Mouse (Mus musculus): Measurements from ENCODE around the gene Mturn. TPM values are rescaled to one million over a fixed set of nuclear protein-coding genes. Genes with fewer than 3 reads are reported as not detected.

Gene Mturn
- polyA plus RNA-seq, 1 experiment from 2014 or later = 2.5 TPM

GRCm38 (mm10) chr6:54685716-54686395 lies 4.4 kb downstream of the Mturn start:
- H3K4me2 ChIP-seq (replicated peaks; ENCODE audit: low read depth) = no peak overlapping the region
- ATAC-seq = no peak
- no peak overlapping the region for H3K9ac ChIP-seq (ENCODE audit: low read depth, low read length)
- H3K27ac ChIP-seq (ENCODE audit: low read depth, low read length) = no peak overlapping the region
- no peaks in the 10 kb centered on the region for H3K4me1 ChIP-seq (replicated peaks; ENCODE audit: control insufficient read depth, insufficient read depth, low read length)
- 52% methylated on average over 14 of the region's 14 CpGs for WGBS
- H3K9me3 ChIP-seq (ENCODE audit: control insufficient read depth) = no peaks in the 10 kb centered on the region
- H3K4me3 ChIP-seq (ENCODE audit: low read depth, low read length) = no peak overlapping the region
- no peak for TF ChIP-seq CTCF (IDR thresholded peaks at IDR 0.05; ENCODE audit: low read depth)
- H3K36me3 ChIP-seq (ENCODE audit: control insufficient read depth, insufficient read depth) = no peaks in the 10 kb centered on the region
- no peaks in the 10 kb centered on the region for H3K27me3 ChIP-seq (replicated peaks; ENCODE audit: control insufficient read depth, insufficient read depth, low read length)

- 91% methylated on average over 21 of the region's 21 CpGs for WGBS
- Histone ChIP-seq H3K9ac (ENCODE audit: low read depth, low read length) (no peak overlapping the region), H3K4me1 (replicated peaks; ENCODE audit: control insufficient read depth, insufficient read depth, low read length) (no peaks in the 10 kb centered on the region), H3K9me3 (ENCODE audit: control insufficient read depth) (no peaks in the 10 kb centered on the region), H3K4me2 (replicated peaks; ENCODE audit: low read depth) (no peak overlapping the region), H3K4me3 (ENCODE audit: low read depth, low read length) (no peak overlapping the region), H3K27me3 (replicated peaks; ENCODE audit: control insufficient read depth, insufficient read depth, low read length) (no peaks in the 10 kb centered on the region), H3K27ac (ENCODE audit: low read depth, low read length) (no peak overlapping the region), H3K36me3 (ENCODE audit: control insufficient read depth, insufficient read depth) (no peaks in the 10 kb centered on the region)
- no peak for ATAC-seq
- no peak for TF ChIP-seq CTCF (IDR thresholded peaks at IDR 0.05; ENCODE audit: low read depth)
These were observed 5.7 kb downstream of the Mturn start for GRCm38 (mm10) chr6:54686946-54687737.

GRCm38 (mm10) chr6:54688467-54689323 lies 7.3 kb downstream of the Mturn start:
- no peak overlapping the region for H3K4me3 ChIP-seq (ENCODE audit: low read depth, low read length)
- 78% methylated on average over 18 of the region's 18 CpGs for WGBS
- no peak for ATAC-seq

GRCm38 (mm10) chr6:54689686-54690085 lies 8.3 kb downstream of the Mturn start:
- no peak overlapping the region for H3K27ac ChIP-seq (ENCODE audit: low read depth, low read length)
- no peaks in the 10 kb centered on the region for H3K36me3 ChIP-seq (ENCODE audit: control insufficient read depth, insufficient read depth)
- no peak overlapping the region for H3K4me3 ChIP-seq (ENCODE audit: low read depth, low read length)
- 84% methylated on average over 7 of the region's 7 CpGs for WGBS
- H3K9me3 ChIP-seq (ENCODE audit: control insufficient read depth) = no peaks in the 10 kb centered on the region
- no peak for ATAC-seq
- H3K9ac ChIP-seq (ENCODE audit: low read depth, low read length) = no peak overlapping the region
- H3K27me3 ChIP-seq (replicated peaks; ENCODE audit: control insufficient read depth, insufficient read depth, low read length) = no peaks in the 10 kb centered on the region
- TF ChIP-seq CTCF (IDR thresholded peaks at IDR 0.05; ENCODE audit: low read depth) = no peak
- H3K4me1 ChIP-seq (replicated peaks; ENCODE audit: control insufficient read depth, insufficient read depth, low read length) = no peaks in the 10 kb centered on the region
- H3K4me2 ChIP-seq (replicated peaks; ENCODE audit: low read depth) = no peak overlapping the region

More at GRCm38 (mm10) chr6:54688467-54689323, 7.3 kb downstream of the Mturn start:
- Histone ChIP-seq H3K4me1 (replicated peaks; ENCODE audit: control insufficient read depth, insufficient read depth, low read length) (no peaks in the 10 kb centered on the region), H3K27me3 (replicated peaks; ENCODE audit: control insufficient read depth, insufficient read depth, low read length) (no peaks in the 10 kb centered on the region), H3K4me2 (replicated peaks; ENCODE audit: low read depth) (no peak overlapping the region), H3K36me3 (ENCODE audit: control insufficient read depth, insufficient read depth) (no peaks in the 10 kb centered on the region), H3K9me3 (ENCODE audit: control insufficient read depth) (no peaks in the 10 kb centered on the region), H3K9ac (ENCODE audit: low read depth, low read length) (no peak overlapping the region), H3K27ac (ENCODE audit: low read depth, low read length) (no peak overlapping the region)
- TF ChIP-seq CTCF (IDR thresholded peaks at IDR 0.05; ENCODE audit: low read depth) = no peak

GRCm38 (mm10) chr6:54690838-54691237 lies 9.4 kb downstream of the Mturn start:
- Histone ChIP-seq H3K4me3 (ENCODE audit: low read depth, low read length) (no peak overlapping the region), H3K4me1 (replicated peaks; ENCODE audit: control insufficient read depth, insufficient read depth, low read length) (no peaks in the 10 kb centered on the region), H3K9ac (ENCODE audit: low read depth, low read length) (no peak overlapping the region), H3K27me3 (replicated peaks; ENCODE audit: control insufficient read depth, insufficient read depth, low read length) (no peaks in the 10 kb centered on the region), H3K27ac (ENCODE audit: low read depth, low read length) (no peak overlapping the region), H3K4me2 (replicated peaks; ENCODE audit: low read depth) (no peak overlapping the region), H3K36me3 (ENCODE audit: control insufficient read depth, insufficient read depth) (no peaks in the 10 kb centered on the region), H3K9me3 (ENCODE audit: control insufficient read depth) (no peaks in the 10 kb centered on the region)
- TF ChIP-seq CTCF (IDR thresholded peaks at IDR 0.05; ENCODE audit: low read depth) = no peak
- 84% methylated on average over 13 of the region's 13 CpGs for WGBS
- no peak for ATAC-seq

Data from intestine, postnatal 0 days (tissue).